Mouse (Mus musculus): ENCODE results near the gene Jarid2.

Jarid2 gene

DNA sequence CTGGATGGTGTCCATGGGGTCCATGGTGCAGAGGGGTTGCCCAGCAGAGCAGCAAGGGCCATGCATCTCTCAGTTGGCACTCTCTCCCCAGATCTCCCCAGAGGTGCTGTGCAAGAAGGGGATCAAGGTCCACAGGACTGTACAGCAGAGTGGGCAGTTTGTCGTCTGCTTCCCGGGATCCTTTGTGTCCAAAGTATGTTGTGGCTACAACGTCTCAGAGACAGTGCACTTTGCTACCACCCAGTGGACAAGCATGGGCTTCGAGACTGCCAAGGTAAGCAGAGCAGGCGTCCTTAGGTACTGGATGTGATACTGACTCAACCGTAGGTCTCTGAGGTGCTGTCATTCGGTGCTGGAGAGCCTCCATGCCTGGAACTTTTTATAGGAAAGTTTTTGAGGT, 184.3 kb downstream of the Jarid2 start:
- peak; percentile 60 for DNase-seq (ENCODE audit: low read depth, low spot score)

DNA sequence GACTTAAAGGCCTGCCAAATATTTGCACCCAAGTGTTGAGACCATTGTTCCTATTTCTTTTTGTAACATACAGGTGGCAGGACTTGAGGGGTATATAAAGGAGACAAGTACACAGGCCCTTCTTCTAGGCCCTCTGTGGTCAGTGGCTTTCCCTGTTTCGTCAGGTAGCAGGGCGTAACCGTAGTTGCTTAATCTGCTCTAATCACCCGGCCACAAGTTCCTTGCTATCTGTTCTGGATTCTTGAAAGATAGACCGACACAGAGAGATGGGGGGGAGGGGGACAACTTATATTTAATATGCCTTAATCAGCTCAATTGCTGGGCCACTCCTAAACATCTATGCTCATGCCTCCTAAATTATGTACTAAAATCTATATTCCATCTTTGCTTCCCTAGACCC, 186.1 kb downstream of the Jarid2 start:
- DNase-seq (ENCODE audit: low read depth, low spot score): no peak

DNA sequence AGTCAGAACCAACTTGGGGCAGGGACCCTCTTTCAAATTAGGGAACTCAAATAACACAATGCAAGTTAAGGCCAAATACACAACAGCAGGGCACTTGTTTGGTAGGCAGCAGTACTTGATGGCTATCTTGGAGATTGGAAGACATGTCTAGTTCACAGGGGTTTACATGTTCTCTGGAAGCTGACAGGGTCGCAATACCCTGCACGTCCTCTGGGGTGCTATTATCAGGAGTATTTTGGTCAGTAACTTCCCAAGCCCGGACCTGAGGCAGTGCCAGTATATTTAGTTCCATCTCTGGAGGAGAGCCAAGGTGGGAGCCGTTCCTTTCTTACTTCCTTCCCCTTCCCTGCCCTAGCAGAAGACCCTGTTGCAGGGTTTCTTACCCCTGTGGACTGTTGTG, 186.7 kb downstream of the Jarid2 start:
- DNase-seq (ENCODE audit: low read depth, low spot score): peak; percentile 20

DNA sequence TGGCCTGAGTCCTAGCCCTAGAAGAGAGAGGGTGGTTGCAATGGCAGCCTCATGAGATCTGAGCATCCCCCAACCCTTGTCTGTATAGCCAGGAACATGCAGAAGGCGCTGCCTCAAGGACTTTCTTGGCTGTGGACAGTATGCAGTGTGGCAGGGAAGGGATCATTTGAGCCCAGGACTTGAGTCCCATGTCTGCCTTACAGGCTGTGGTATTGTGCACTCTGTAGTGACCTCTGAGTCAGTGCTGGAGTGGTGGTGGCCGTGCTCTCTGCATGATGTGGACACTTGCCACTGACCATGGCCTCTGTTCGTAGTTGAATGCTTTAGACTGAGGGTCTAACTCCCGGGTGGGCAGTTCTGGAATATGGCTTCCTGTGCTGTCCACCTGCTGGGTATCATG, 187.9 kb downstream of the Jarid2 start:
- no peak for DNase-seq (ENCODE audit: low read depth, low spot score)

DNA sequence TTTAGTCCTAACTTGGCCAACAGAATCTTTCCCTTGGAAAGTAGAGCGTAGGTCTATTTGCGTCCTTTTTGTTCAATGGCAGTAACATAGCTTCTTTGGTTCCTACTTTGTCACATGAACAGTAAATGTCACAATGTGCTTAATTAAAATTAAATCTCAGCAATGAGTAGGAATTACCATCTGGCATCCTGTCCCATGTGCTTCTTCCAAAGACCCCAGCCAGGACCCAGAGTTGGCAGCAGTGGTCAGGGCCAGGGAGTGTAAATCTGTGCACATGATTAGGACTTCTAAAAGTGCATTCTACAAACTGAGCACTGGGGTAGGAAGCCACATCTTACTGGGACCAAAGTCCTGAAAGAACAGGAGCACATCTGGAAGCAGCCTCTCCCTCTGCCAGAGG, 189.0 kb downstream of the Jarid2 start:
- DNase-seq (ENCODE audit: low read depth, low spot score): no peak

DNA sequence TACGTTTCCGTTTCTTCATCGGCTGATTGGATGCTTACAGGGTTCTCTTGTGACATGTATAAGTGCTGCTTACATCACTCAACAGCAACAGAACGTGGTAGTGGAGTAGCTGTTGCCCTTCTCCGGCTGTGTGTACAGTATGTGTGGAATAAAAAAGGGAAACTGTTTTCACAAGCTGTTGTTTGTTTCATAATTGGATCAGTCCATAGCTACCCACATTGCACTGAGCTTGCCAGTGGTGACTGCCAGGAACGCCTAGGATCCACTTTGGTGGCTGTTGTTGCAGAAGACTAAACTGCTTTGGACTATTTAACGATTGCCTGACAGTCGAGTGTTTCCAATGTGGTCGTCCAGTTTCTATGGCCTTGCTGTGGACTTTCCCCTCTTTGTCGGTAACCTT, 191.8 kb downstream of the Jarid2 start:
- DNase-seq (ENCODE audit: low read depth, low spot score): peak; percentile 67

DNA sequence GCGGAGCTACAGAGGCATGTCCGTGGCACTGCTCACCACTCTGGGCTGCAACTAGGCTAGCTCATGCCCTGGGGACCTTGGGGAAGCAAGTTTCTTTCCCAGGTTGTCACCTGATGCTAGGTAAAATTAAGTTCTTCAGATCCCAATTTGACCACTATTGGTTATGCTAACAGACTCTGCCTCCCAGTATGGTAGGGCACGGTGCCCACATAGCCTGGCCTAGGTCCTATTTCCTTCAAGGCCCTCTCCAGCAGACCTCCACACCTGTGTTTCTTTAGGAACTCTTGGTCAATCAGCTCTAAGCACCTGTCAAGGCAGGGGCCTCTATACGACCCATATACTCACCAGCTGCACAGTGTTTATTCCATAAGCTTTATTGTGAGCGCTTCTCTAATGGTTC, 192.4 kb downstream of the Jarid2 start:
- peak; percentile 37 for DNase-seq (ENCODE audit: low read depth, low spot score)

DNA sequence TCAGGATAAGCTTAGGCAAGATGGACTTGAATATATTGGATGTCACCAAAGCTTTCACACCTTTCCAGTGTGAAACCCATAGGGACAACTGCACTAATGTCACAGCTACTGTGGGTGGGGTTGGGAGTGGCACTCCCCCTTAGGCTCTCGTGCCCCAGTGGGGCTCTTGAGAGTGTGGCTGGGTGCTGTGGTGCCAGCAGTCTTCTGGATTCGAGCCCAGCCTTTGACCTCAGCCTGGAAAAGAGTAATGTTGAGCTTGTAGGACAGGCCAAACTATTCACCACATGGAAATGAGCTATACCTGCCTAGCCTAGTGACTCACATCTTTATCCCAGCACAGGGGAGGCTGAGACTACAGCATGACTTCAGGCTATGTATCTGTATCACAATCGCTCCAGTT, 194.8 kb downstream of the Jarid2 start:
- no peak for DNase-seq (ENCODE audit: low read depth, low spot score)

DNA sequence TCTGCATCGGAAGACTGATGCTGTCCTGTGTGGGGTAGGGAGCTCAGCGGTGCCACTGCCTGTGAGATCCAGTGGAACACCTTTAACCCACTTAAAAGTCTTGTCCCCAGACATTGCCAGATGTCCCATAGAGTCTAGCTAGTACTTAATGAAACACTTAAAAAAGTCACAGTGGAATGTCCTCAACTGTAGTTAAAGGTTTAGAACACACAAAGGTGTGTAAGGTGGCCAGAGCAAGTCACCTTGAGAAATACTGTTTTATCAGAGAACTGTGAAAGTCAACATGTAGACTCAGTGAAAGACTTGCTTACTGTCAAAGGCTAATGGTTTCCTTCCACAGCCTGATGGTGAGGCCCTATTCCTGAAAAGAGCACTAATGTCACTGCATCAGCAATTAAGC, 195.9 kb downstream of the Jarid2 start:
- DNase-seq (ENCODE audit: low read depth, low spot score): no peak

DNA sequence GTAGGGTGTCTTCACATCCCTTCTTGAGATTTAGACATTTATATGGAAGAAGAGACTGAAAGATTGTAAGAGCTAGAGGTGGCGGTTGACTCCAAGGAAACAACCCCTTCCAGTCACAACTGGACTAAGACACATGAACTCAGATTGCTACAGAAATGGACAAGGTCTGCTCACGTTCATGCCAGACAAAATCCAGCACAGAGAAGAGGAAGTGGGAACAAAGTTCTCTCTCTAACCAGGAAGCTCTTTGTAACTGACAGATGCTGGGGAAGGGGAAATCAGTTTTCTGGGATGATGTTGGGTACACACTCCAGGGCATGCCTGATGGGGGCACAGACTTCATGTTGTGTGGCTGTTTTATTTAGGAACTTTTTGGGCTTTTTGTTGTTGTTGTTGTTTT, 197.0 kb downstream of the Jarid2 start:
- DNase-seq (ENCODE audit: low read depth, low spot score): no peak

DNA sequence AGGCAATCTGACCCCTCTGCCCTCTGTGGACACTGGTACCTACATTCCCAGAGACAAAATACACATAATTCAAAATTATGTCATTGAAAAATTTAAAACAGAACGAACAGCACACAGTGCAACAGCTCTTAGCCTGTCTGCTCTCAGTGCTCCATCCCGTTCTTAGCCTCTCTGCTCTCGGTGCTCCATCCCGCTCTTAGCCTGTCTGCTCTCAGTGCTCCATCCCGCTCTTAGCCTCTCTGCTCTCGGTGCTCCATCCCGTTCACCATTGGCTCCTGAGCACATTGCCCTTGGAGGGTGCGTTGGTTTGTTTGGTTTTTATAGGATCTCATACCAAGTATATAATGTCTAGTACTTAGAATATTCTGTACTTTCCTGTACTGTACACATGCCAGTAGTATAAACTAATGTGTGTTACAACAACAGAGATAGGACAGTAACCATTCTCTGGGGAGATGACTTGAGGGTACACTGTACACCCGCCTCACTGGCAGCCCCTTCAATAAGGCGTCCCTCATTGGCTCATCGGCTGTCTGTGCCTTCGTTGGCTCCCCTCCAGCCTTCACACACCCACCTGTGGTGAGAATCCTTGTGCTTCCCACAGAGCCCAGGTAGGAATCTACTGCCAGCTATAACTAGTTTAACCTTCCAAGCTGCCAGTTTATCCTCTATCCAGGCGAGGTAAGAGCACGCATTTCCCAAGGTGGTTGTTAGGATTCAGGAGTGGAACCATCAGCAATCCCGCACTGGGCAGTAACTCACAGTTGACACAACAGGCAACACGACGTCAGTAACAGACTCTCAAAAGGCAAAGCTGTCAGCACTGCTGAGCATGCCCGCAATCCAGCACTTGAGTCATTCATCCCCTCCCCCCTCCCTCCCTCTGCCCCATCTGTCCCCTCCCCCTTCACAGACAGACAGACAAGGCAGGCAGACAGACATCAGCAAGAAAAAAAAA, 203.3 kb downstream of the Jarid2 start:
- DNase-seq (ENCODE audit: low read depth, low spot score): peak; percentile 35

DNA sequence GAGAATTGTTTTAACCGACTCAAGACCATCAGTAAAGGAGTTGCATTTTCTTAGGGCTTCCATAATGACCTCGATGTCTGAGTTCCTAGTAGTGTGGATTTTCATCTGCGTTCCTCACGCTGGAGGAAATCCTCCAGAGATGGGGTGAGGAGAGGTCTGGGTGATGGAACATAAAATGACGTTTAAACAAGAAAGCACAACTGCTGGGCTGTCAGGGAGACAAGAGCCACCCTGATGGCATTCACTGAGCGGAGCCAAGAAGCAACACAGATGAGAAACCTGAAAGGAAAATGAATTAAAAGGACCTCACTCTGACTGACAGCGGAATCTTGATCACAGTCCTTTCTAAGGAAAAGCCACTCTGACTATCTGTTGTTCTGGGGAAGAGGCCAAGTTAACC, 204.3 kb downstream of the Jarid2 start:
- no peak for DNase-seq (ENCODE audit: low read depth, low spot score)

DNA sequence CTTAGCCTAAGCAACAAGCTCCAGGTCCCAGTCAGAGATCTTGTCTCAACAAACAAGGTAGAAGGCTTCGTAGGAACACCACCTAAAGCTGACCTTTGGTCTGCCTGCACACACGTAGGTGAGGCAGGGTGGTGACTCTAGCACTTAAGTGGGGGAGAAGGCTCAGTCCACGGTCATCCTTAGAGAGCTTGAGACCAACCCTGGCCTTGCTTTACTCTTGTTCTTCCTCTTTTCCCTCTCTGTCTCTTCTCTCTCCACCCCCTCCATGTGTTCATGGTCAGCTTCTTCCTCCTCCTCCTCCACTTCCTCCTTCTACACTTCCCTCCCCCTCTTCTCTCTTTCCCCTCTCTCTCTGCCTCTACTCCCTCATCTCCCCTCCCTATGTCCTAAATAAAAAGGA, 208.4 kb downstream of the Jarid2 start:
- DNase-seq (ENCODE audit: low read depth, low spot score): no peak

DNA sequence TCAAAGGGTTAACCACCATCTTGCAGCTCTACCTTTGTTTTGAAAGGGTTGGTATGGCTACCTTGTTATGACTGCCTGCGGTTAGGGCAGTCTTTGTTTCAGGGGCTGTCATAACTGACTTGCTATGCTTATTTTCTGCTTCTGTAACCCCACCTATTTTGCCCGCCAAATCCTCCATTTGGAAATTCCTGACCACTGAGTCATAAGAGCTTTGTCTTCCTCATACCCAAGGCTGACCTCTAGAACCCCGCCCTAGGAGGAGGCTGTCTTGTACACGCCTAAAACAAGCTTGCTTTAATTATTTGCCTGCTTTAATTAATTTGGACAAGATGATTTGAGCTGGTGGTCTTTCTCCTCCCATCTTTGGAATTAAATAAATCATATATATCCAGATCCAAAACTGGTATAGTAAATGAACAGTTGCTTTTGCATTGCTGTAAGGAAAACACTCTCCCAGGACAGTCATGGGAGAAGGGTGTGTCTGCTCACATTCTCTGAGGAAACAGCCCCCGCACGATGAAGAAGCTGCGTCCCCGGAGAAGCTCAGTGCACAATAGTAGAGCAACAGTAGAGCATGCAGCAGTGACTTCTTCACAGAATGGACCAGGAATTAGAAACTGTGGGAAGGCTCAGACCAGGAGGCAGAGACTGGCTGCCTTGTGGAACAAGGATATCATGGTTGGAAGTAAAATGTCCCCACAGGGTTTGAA, 210.2 kb downstream of the Jarid2 start:
- DNase-seq (ENCODE audit: low read depth, low spot score): no peak

DNA sequence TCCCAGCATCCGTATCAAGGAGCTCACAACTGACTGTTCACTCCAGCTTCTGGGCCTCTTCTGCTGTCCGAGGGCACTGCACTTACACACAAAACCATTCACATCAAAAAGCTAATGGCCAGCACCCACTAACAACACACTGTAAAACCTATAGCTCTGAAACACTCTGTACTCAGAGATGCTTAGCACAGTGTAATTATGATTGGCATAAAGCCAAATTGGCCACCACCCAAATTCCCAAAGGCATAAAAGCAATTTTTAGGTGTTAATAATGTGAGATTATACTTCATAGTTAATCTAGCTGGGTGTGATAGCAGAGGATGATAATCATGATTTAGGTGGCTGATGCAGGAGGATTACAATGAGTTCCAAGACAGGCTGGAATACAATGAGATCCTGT, 214.3 kb downstream of the Jarid2 start:
- no peak for DNase-seq (ENCODE audit: low read depth, low spot score)

DNA sequence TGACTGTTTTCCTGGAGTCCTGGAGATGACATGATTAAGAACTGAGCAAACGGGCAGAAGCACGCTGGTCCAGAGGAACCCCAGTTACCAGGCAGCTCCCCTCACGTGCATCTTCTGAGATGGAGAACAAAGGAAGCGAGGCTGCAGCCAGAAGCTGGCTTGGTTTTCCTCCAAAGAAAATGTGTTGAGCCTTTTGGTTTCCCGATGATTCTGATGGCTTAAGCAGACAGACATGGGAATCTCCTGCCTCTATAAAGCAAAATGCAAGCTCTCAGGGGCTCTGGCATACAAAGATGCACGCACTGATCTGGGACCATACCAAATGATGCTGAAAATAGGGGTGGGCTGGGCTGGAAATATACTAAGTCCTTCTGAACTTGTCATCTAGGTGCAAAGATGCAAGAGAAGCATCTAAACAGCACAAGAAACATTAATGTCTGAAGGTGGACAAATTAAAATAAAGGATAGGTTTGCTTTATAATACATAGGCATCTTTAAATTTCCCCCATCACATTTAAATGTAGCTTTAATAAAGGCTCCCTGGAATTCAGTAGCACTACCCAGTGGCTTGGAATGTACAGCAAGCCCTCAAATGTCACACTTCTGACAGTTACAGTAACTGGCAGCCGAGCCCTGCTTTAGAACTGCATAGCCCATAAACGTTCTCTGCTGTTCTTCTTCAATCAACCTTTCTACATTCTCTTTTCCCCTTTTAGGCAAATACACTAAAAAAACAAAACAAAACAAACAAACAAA, 217.8 kb downstream of the Jarid2 start:
- DNase-seq (ENCODE audit: low read depth, low spot score): peak; percentile 81

DNA sequence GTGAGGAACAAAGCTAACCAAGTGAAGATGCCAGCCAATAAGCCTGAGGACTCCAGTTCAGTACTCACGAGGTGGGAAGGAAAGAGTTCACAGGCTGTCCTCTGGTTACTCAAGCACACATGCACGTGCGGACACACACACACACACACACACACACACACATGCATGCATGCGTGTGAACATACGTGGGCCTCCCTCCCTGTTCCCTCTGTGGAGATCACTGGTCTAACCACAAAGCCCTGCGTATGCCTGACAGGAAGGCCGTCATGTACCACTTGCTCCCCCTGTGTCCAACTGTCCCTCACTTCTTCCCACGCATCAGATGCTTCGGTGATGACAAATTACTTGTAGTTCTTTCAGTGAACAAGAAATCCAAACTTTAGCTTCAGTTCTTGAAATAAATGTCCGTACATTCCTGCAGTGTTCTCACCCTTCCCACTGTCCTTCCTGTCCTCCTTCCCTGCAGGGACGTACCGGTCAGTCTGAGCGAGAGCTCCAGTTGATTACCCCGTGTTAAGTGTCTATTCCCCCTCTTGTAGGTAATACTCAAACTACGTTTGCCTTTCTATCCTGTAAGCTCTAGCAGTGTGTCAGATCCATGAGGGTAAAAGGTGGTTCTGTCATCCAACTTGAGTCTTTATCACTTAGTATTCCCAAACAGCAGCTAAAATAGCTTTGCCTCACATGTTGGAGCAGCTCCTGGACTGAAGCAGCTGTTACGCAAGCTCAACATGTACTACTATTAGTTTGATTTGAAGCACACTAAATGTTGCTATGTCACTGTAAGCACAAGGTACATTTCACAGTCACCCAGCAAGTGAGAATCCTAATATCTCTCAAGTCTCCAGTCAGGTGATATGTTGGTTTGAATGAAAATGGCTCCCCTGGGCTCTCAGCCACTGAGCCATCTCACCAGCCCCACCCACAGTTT, 219.3 kb downstream of the Jarid2 start:
- DNase-seq (ENCODE audit: low read depth, low spot score): peak; percentile 72

DNA sequence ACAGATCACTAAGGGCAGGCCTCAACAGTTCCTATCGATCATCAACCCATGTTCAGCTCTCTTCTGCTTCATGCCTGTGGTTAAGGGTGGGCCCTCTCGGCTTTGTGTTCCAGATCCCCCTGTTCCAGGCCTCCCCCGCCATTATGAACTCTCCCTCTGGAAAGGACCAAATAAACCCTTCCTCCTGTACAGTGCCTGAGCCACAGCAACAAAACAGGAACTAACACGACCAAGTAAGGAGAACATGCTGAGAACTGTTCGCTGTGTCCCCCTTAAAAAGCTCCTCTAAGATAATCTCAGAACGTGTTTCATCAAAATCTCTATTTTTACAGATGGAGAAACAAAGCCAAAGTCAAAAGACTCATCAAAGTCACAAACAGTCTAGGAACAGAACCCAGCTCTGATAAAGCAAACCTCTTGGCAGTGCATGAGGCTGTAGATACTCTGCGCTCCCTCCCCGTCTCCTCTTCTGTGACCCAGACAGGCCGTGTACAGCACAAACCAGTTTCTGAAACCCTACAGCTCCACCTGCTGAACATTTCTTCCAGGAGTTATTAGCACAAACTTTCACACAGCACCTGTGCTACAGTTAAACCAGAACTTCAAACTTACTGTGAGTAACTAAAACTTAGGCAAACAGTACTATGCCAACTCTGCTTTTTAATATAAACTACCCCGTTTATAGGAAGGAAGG, 223.3 kb downstream of the Jarid2 start:
- peak; percentile 64 for DNase-seq (ENCODE audit: low read depth, low spot score)

DNA sequence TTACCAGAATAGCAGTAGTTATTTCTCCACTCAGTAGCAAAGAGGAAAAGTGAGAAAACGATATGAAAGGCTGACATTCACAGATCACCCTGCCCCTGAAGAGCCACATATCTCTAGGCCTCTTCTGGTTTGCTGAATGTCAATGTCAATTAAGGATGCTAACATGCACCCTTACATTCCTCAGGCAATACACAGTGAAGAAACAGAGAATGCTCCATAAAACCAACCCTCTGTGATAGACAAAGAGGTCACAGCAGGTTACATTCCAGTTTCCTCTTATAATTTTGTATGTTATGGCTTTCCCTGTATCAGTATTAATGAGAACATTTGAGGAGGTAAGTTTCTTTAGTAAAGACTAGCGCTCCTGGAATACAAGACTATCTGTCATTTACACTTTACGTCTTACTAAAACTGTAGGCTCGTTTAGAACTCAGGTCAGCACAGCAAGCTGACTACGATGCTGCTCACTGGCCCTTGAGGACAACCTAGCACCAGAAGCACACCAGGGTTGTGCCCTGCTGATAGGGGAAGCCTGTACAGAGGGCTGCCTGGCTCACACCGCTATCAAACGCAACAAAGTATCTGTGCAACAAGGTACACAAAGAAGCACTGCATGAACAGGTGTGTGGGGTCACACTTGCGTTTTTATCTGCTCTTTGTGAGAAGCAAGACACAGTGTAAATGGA, 224.4 kb downstream of the Jarid2 start:
- DNase-seq (ENCODE audit: low read depth, low spot score): no peak

DNA sequence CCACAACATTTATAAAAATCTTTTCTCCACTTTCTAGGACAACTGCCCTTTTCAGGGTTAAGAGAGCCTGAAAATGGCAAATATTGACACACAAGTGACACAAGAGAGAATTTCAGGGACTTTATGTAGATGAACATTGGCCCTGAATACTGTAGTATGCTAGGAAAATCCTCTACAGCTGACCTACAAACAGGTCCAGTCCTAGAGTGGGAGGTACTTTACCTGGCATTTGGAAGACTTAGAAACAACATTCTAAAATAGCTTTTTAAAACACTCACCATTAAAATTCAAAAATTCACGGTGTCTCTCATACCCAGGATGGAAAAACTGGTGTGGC, 224.9 kb downstream of the Jarid2 start:
- DNase-seq (ENCODE audit: low read depth, low spot score): no peak

Measured in brain, adult 2 months (tissue).